In the genomic region with DNA sequence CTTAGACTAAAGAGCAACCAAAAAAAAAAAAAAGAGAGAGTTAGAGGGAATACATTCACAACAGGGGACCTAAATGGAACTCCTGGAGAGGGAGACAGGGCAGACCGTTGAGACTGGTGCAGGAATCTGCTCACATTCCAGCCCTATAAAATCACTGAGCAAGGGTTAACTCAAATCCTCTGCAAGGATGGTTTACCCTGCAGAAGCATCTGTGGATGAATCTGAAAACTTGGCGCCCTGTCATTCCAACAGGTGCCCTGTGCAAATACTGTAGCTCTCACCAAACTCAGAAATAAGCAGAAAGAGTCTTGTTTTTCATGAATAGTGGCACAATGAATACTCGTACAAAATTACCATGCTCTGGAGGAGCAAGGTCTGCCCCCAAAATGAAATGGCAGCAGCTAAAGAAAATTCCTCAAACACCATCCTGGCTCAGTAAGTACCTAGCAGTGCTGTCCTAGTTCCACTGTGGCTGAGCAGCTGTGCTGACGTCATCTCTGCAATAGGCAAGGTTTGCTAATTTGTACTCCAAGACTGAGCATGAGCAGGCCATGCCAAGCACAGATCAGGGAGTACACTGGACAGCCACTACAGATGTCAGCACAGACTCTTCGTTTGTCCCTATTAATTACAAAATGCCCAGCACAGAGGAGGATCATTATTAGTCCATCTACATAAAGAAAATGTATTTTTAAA, we compare ENCODE assay signal across 10 mouse cellular contexts.
DNase-seq lines count a peak whose midpoint lies in the region; ATAC-seq and TF ChIP-seq lines count a peak whose summit lies in the region.
"Had no signal": no experiment of that assay in that cellular context is flagged by ENCODE, and none has a peak within 500 bp of the region (broad histone marks: within the 10 kb centered on the region; RNA-seq: fewer than 3 reads in every experiment).

No protein-coding gene starts in this region.

- no peaks in the 10 kb centered on the region for H3K79me2 ChIP-seq in myocyte (ENCODE audit: control insufficient read depth, insufficient read depth)

- no peak for TF ChIP-seq POLR2A in myocyte (IDR thresholded peaks at IDR 0.05; ENCODE audit: insufficient read length, low read depth)

- H3K4me3 ChIP-seq in kidney, embryonic 14.5 days (ENCODE audit: low read length), result no peak overlapping the region
- no peak overlapping the region for H3K4me3 ChIP-seq in myocyte

- ATAC-seq in kidney, embryonic 14.5 days (ENCODE audit: low FRiP score, low TSS enrichment), result no peak

- H3K4me1 ChIP-seq in kidney, embryonic 14.5 days (ENCODE audit: control insufficient read depth, insufficient read depth, low read length), result peaks cover 29% of the 10 kb centered on the region

- H3K27me3 ChIP-seq in kidney, embryonic 14.5 days (ENCODE audit: control insufficient read depth, insufficient read depth, low read length), result no peaks in the 10 kb centered on the region
- no peaks in the 10 kb centered on the region for H3K27me3 ChIP-seq in myocyte (ENCODE audit: control insufficient read depth, insufficient read depth, insufficient read length)

- no peak for DNase-seq in kidney, postnatal 10 days
- peak; percentile 56 for DNase-seq in embryo, embryonic 10 days (ENCODE audit: low spot score)
- DNase-seq in gastrocnemius, postnatal 25 days, result peak; percentile 16
- no peak for DNase-seq in thymus, postnatal 36 days
- DNase-seq in left cerebral cortex, adult 11 months (ENCODE audit: low spot score), result no peak
- DNase-seq: layer of hippocampus, adult 9-11 months; thymus, adult 2 months had no signal

- no peak overlapping the region for H3ac ChIP-seq in myocyte (ENCODE audit: control insufficient read depth, insufficient read length)

- no peaks in the 10 kb centered on the region for H3K36me3 ChIP-seq in kidney, embryonic 14.5 days (ENCODE audit: control insufficient read depth, insufficient read depth, low read length)
- no peaks in the 10 kb centered on the region for H3K36me3 ChIP-seq in myocyte (ENCODE audit: control insufficient read depth, insufficient read depth)
- H3K36me3 ChIP-seq: G1E had no signal

- no peaks in the 10 kb centered on the region for H3K9me3 ChIP-seq in kidney, embryonic 14.5 days (ENCODE audit: control insufficient read depth, low read length)
- H3K9me3 ChIP-seq: G1E had no signal

- H3K27ac ChIP-seq in kidney, embryonic 14.5 days (ENCODE audit: low read depth, low read length), result peak overlapping the region; percentile 42; the same call in 1 of the 2 replicates

- 35% methylated on average over 5 of the region's 5 CpGs for WGBS in kidney, embryonic 14.5 days

- H3K9ac ChIP-seq in kidney, embryonic 14.5 days (ENCODE audit: low read depth, low read length), result no peak overlapping the region

- H3K4me2 ChIP-seq in kidney, embryonic 14.5 days (replicated peaks; ENCODE audit: low read depth, low read length), result no peak overlapping the region
- peak overlapping the region; percentile 55 for H3K4me2 ChIP-seq in myocyte (ENCODE audit: low read depth)

TF ChIP-seq in myocyte, 11 proteins besides CTCF, POLR2A, EP300 and RAD21:
- TF ChIP-seq MAX (IDR thresholded peaks at IDR 0.05; ENCODE audit: low read depth), result no peak
- TF ChIP-seq MYOD1 (IDR thresholded peaks at IDR 0.05; ENCODE audit: control insufficient read depth in 1 of 3, insufficient read length in 2 of 3, low read depth in 2 of 3), result peak in 2 of 3 experiments; percentile 53 to 60
- no peak for TF ChIP-seq REST (IDR thresholded peaks at IDR 0.05; ENCODE audit: insufficient read depth, insufficient read length)
- TF ChIP-seq E2F4 (IDR thresholded peaks at IDR 0.05; ENCODE audit: insufficient read depth), result no peak
- TF ChIP-seq TCF3 (IDR thresholded peaks at IDR 0.05; ENCODE audit: insufficient read length, low read depth), result no peak
- TF ChIP-seq USF1 (IDR thresholded peaks at IDR 0.05; ENCODE audit: low read depth), result no peak
- peak in 1 of 3 experiments; percentile 27 for TF ChIP-seq MYOG (IDR thresholded peaks at IDR 0.05; ENCODE audit: control insufficient read depth in 1 of 3, insufficient read depth in 1 of 3, insufficient read length in 2 of 3, low read depth in 2 of 3)
- TF ChIP-seq POLR2AphosphoS2 (IDR thresholded peaks at IDR 0.05; ENCODE audit: insufficient read length, low read depth), result no peak
- no peak for TF ChIP-seq SRF (IDR thresholded peaks at IDR 0.05; ENCODE audit: control insufficient read depth, insufficient read length, low read depth)

Comparison
In these comparisons a context has a peak if more than half of its experiments do, and no peak if none do; other contexts are left out.
1. DNase-seq: peak in embryo, embryonic 10 days (single experiment) and gastrocnemius, postnatal 25 days (single experiment); none in kidney, postnatal 10 days (single experiment), thymus, postnatal 36 days (0 of 2) and left cerebral cortex, adult 11 months (single experiment).